Mouse (Mus musculus): ENCODE results near the gene Klc1. TPM values are rescaled to one million over a fixed set of nuclear protein-coding genes. Genes with fewer than 3 reads are reported as not detected.
A peak's percentile ranks its signal among the peaks of the same experiment; 100 is the strongest.

Gene Klc1
- polyA plus RNA-seq, 1 experiment: 3.9 TPM

DNA sequence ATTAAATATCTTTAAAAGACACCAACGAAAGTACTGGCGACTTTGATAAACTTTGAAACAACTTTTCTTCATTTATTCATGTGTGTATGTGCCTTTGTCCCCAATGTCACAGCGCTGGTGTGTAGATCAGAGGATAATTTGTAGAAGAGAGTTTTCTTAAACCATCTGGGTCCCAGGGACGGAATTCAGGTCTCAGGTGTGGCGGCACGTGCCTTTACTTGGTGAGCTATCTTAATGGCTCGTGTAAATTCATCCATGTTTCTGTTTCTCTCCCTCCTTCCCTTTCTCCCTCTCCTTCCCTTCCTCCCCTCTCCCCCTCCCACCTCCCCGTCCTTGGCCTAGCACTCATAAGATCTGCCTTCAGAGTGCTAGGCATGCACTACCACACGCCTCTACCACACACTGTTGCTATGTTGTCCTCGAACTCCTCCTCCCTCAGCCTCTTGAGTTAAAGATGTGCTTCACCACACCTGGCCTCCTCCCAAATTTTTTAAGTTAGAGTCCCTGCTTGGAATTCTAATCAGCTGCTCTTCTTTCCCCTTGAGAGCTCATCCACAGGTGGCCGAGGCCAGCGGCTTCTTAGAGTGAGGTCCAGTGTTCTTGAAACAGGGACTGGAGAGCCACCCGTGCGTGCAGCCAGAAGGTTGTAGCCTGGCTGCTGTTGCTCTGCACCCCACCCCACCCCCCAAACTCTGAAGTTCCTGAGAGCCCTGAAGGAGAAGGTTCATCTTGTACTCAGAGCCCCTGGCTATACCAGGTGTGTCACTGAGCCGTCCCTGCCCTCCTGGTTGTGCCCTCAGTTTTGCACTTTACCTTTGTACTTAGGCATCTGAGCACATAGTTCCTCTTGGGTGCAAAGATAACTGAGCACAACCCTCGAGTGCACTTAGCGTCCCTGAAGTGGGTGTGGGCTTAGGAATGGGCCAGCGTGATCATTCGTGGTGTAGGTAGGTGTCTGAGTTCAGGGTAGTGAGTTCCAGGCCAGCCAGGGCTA lies 56.4 kb downstream of the Klc1 start:
- TF ChIP-seq GATA1 (IDR thresholded peaks at IDR 0.05; ENCODE audit: low read length) (no peak), TAL1 (IDR thresholded peaks at IDR 0.05; ENCODE audit: low read length) (no peak)
- peak overlapping the region; percentile 90 for H3K4me3 ChIP-seq (replicated peaks)
- peaks cover 58% of the 10 kb centered on the region for H3K36me3 ChIP-seq (ENCODE audit: control insufficient read depth)
- H3K4me1 ChIP-seq (ENCODE audit: control insufficient read depth): peaks cover 87% of the 10 kb centered on the region
- H3K9me3 ChIP-seq (ENCODE audit: control insufficient read depth, low read length): no peaks in the 10 kb centered on the region
- no peaks in the 10 kb centered on the region for H3K27me3 ChIP-seq (ENCODE audit: control insufficient read depth)

DNA sequence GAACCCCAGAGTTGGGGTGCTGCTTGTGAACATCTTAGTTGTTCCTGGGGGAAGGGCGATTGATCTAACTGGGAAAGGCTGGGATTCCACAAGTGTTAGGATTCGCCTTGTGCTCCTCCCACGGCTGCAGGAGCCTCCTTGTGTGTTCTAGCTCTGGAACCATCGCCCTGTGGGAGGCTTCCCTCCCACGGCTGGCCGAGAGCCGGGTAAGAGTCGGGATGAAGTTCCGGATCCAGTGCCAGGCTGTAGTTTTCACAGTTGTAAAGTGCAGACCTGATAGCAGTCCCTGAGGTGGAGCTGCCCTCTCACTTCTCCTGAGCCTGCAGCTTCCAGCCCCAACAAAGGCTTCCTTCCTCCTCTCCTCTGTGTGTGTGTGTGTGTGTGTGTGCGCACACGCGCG lies 57.9 kb downstream of the Klc1 start:
- peaks cover 58% of the 10 kb centered on the region for H3K36me3 ChIP-seq (ENCODE audit: control insufficient read depth)
- no peaks in the 10 kb centered on the region for H3K27me3 ChIP-seq (ENCODE audit: control insufficient read depth)
- TF ChIP-seq TAL1 (IDR thresholded peaks at IDR 0.05; ENCODE audit: low read length) (no peak), GATA1 (IDR thresholded peaks at IDR 0.05; ENCODE audit: low read length) (no peak)
- H3K4me3 ChIP-seq (replicated peaks): peak overlapping the region; percentile 90
- no peaks in the 10 kb centered on the region for H3K9me3 ChIP-seq (ENCODE audit: control insufficient read depth, low read length)
- H3K4me1 ChIP-seq (ENCODE audit: control insufficient read depth): peaks cover 86% of the 10 kb centered on the region

DNA sequence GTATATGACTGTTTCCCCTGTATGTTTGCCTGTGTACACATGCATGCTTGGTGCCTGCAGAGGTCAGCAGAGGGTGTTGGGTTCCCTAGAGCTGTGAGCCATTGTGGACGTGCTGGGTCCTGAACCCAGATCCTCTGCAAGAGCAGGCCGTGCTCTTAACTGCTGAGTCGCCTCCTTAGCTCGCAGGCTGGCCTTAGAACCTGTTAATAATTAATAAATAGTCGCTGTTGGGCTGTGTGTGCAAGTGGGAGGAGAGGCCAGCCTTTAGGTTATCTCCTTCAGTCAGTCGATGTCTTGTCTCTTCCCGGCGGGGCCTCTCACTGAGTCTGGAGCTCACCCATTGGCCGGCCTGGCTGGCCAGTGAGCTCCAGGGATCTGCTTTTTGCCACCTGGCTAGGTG lies 58.3 kb downstream of the Klc1 start:
- Histone ChIP-seq H3K36me3 (ENCODE audit: control insufficient read depth) (peaks cover 58% of the 10 kb centered on the region), H3K27me3 (ENCODE audit: control insufficient read depth) (no peaks in the 10 kb centered on the region), H3K9me3 (ENCODE audit: control insufficient read depth, low read length) (no peaks in the 10 kb centered on the region), H3K4me3 (replicated peaks) (peak overlapping the region; percentile 90), H3K4me1 (ENCODE audit: control insufficient read depth) (peaks cover 86% of the 10 kb centered on the region)
- TF ChIP-seq GATA1 (IDR thresholded peaks at IDR 0.05; ENCODE audit: low read length) (no peak), TAL1 (IDR thresholded peaks at IDR 0.05; ENCODE audit: low read length) (no peak)

DNA sequence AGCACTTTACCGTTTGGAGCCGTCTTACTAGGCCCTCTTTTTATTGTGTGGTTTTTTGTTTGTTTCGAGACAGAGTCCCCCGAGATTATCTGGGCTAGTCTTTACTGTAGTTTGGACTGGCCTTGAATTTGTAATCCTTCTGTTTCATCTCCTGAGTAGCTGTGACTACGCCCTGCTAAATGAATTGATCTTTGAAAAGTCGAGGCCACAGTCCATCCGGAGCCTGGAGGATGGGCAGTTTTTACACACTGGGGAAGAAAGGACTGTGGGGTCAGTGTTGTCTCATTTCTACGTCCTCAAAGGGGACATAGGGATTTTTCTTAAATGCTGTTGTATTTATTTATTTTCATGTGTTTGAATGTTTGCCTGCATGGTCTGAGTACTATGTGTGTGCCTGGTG lies 59.3 kb downstream of the Klc1 start:
- Histone ChIP-seq H3K36me3 (ENCODE audit: control insufficient read depth) (peaks cover 66% of the 10 kb centered on the region), H3K4me1 (ENCODE audit: control insufficient read depth) (peaks cover 78% of the 10 kb centered on the region)

DNA sequence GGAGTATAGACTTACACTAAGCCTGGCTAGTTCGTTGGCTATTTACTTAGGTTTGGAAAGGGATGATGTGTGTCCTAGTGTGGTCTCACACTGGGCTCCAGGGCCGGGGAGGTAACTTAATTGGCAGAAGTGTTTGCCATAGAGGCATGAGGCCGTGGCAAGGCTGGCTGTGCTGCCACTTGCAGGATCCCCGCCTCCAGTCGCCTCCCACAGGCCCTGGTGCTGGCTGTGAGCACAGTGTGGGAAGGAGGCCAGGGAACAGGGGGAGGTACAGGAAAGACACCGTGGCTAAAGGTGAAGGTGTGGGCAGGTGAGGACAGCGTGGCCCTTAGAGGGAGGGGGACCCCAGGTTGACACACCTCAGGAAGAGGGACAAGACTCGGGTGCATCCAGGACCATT lies 61.3 kb downstream of the Klc1 start:
- peaks cover 86% of the 10 kb centered on the region for H3K36me3 ChIP-seq (ENCODE audit: control insufficient read depth)
- TF ChIP-seq TAL1 (IDR thresholded peaks at IDR 0.05; ENCODE audit: low read length) (no peak), GATA1 (IDR thresholded peaks at IDR 0.05; ENCODE audit: low read length) (no peak)
- H3K9me3 ChIP-seq (ENCODE audit: control insufficient read depth, low read length): no peaks in the 10 kb centered on the region
- peaks cover 66% of the 10 kb centered on the region for H3K4me1 ChIP-seq (ENCODE audit: control insufficient read depth)
- no peaks in the 10 kb centered on the region for H3K27me3 ChIP-seq (ENCODE audit: control insufficient read depth)
- no peak overlapping the region for H3K4me3 ChIP-seq (replicated peaks)

More for the DNA sequence above, 59.3 kb downstream of the Klc1 start:
- no peaks in the 10 kb centered on the region for H3K27me3 ChIP-seq (ENCODE audit: control insufficient read depth)
- no peak for TF ChIP-seq GATA1 (IDR thresholded peaks at IDR 0.05; ENCODE audit: low read length)
- no peak for TF ChIP-seq TAL1 (IDR thresholded peaks at IDR 0.05; ENCODE audit: low read length)
- no peak overlapping the region for H3K4me3 ChIP-seq (replicated peaks)
- no peaks in the 10 kb centered on the region for H3K9me3 ChIP-seq (ENCODE audit: control insufficient read depth, low read length)

DNA sequence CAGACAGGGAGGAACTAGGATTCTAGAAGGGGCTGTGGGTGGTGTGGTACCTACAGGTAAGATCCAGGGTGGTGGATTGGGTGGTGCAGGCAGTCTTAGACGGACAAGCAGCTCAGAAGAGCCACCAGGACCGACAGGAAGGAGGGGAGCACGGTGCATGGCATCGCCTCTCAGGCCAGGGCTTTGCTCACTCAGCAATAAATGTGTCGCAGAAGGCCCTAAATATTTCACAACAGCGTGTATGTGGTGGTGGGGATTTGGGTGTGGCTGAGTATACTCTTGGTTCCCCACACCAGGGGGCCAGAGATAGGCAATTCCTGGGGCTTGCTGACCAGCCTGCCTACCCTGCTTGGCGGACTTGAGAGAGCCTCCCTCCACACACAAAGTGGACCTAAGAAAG lies 62.1 kb downstream of the Klc1 start:
- Histone ChIP-seq H3K4me3 (replicated peaks) (no peak overlapping the region), H3K27me3 (ENCODE audit: control insufficient read depth) (no peaks in the 10 kb centered on the region), H3K4me1 (ENCODE audit: control insufficient read depth) (peaks cover 58% of the 10 kb centered on the region), H3K9me3 (ENCODE audit: control insufficient read depth, low read length) (no peaks in the 10 kb centered on the region), H3K36me3 (ENCODE audit: control insufficient read depth) (peaks cover 91% of the 10 kb centered on the region)
- no peak for TF ChIP-seq TAL1 (IDR thresholded peaks at IDR 0.05; ENCODE audit: low read length)
- TF ChIP-seq GATA1 (IDR thresholded peaks at IDR 0.05; ENCODE audit: low read length): no peak

DNA sequence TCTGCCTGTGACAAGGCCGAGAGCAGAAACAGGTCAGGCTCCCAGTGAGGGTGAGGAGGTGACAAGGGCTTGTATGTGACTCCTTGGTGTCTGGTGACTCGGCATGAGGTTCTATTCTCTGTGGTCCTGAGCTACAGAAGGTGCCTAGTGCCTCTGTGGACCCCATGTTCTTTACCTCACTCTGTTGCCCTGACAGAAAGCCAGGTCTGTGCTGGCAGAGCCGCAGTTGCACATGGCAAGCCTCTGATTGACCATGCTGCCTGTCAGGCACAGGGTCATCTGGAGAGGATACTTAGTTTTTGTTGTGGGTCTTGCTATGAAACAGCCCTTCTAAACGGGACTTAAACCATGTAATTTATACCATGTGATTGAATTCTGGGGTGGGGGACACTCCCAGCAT lies 63.3 kb downstream of the Klc1 start:
- TF ChIP-seq TAL1 (IDR thresholded peaks at IDR 0.05; ENCODE audit: low read length) (no peak), GATA1 (IDR thresholded peaks at IDR 0.05; ENCODE audit: low read length) (no peak)
- no peak overlapping the region for H3K4me3 ChIP-seq (replicated peaks)
- peaks cover 46% of the 10 kb centered on the region for H3K4me1 ChIP-seq (ENCODE audit: control insufficient read depth)
- H3K36me3 ChIP-seq (ENCODE audit: control insufficient read depth): peaks cover 93% of the 10 kb centered on the region
- H3K27me3 ChIP-seq (ENCODE audit: control insufficient read depth): no peaks in the 10 kb centered on the region
- H3K9me3 ChIP-seq (ENCODE audit: control insufficient read depth, low read length): no peaks in the 10 kb centered on the region

DNA sequence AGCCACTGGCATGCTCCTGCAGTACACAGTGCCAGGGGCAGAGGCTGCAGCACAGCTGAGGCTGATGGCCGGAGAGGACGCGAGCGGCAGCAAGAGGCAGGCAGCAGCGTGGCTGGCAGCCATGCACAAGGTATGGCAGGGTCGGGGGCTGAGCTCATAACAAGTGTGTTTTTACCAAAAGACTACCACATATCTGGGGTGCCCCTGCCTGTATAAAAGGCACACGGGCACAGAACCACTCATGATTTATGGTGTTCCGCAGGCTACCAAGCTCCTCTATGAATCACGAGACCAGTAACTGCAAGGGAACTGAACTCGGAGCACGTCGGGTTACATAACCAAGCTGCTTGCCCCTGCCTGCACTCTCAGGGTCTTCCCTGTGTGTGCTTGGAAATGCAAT lies 68.9 kb downstream of the Klc1 start:
- H3K4me3 ChIP-seq (replicated peaks): no peak overlapping the region
- TF ChIP-seq TAL1 (IDR thresholded peaks at IDR 0.05; ENCODE audit: low read length) (no peak), GATA1 (IDR thresholded peaks at IDR 0.05; ENCODE audit: low read length) (no peak)
- no peaks in the 10 kb centered on the region for H3K27me3 ChIP-seq (ENCODE audit: control insufficient read depth)
- H3K36me3 ChIP-seq (ENCODE audit: control insufficient read depth): peaks cover 100% of the 10 kb centered on the region
- peaks cover 25% of the 10 kb centered on the region for H3K4me1 ChIP-seq (ENCODE audit: control insufficient read depth)
- H3K9me3 ChIP-seq (ENCODE audit: control insufficient read depth, low read length): no peaks in the 10 kb centered on the region

DNA sequence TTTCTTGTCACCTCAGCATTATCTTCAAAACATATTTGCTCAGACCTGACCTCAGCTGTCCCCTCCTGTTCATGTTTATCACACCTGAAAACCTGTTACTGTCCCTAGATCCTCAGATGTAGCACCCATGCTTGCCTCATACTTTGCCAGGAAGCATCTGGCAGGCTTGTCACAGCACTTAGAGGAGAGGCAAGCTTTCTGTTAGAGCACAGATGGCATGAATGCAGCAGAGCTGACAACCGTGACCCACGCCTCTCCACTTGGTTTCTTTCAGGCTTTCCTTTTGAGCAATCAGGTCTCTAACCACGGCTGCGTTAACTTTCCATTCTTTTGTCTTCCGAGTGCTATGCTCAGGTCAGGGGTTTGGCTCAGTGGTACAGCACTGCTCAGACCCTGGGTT lies 70.8 kb downstream of the Klc1 start:
- TF ChIP-seq GATA1 (IDR thresholded peaks at IDR 0.05; ENCODE audit: low read length) (no peak), TAL1 (IDR thresholded peaks at IDR 0.05; ENCODE audit: low read length) (no peak)
- H3K9me3 ChIP-seq (ENCODE audit: control insufficient read depth, low read length): no peaks in the 10 kb centered on the region
- H3K27me3 ChIP-seq (ENCODE audit: control insufficient read depth): no peaks in the 10 kb centered on the region
- H3K4me3 ChIP-seq (replicated peaks): no peak overlapping the region
- H3K4me1 ChIP-seq (ENCODE audit: control insufficient read depth): peaks cover 44% of the 10 kb centered on the region
- H3K36me3 ChIP-seq (ENCODE audit: control insufficient read depth): peaks cover 99% of the 10 kb centered on the region
